Mouse (Mus musculus) neutrophil, adult 59 days (primary cell): ENCODE measurements around the gene Etv5. TPM values are rescaled to one million over a fixed set of nuclear protein-coding genes. Genes with fewer than 3 reads are reported as not detected.

Source experiments
- total RNA-seq, 2 experiments: library from RNA; stranded (reverse); gene quantifications; 1 replicate in 1 of 2; 2 replicates in 1 of 2; pipeline ENCODE4 v1.2.4; 2023

Etv5 gene
- total RNA-seq = 1 to 10 TPM; 3.6 to 4.0 TPM

DNA sequence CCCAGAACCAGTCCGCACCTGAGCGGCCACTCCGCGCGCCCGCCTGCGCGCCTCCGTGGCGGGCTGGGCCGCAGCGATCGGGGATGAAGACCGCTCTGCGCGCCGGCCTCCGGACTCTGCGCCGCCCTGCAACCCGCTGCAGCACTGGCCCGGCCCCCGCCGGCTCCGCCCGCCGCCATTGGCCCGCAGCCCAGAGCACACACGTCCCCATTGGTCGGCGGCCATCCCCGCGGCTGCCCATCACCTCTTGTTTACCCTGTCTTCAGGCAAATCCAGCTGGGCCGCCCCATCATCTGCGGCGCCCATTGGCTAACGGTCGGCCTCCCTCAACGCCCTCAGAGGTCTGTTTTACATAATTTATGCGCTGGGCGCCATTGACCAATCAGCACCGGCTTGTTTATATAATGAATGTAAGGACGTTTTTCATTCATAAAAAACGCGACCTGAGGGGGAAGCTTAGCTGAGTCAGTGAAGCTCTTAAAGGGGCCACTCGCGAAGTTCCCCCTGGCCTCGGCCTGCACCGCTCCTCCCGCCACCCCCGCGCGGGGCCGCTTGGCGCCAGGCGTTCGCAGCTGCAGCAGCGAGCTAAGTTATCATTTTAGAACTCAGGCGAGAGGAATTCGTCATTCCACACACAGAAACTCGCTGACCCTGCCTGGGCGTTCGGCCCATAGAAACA, at the start of gene Etv5:
Gene Etv5, minus strand, starts transcription at position 221 of the 679 bp plus-strand sequence.

Other genes with a start within 250 kb of the Etv5 start
- gene Tra2b, start 173.7 kb downstream of the Etv5 start, total RNA-seq = 100 to 1,000 TPM; 238 to 250 TPM
- 10 to 100 TPM; 54.1 to 58.2 TPM for gene Dgkg, start 217.5 kb upstream of the Etv5 start, total RNA-seq